Mouse (Mus musculus) megakaryocyte, embryonic 14.5 days (primary cell): Measurements from ENCODE around the gene Dus4l. TPM values are rescaled to one million over a fixed set of nuclear protein-coding genes. Genes with fewer than 3 reads are reported as not detected.
"Not testable (repeated sequence)": the region's sequence is repeated elsewhere in the genome, so short reads cannot be mapped to it uniquely, and the experiment has no call there.

ENCODE experiments used
- H3K27me3 ChIP-seq: replicated peaks from 2 replicates; pipeline ENCODE3; 2012; ENCODE audit warnings: inconsistent platforms
- H3K36me3 ChIP-seq: replicated peaks from 2 replicates; pipeline ENCODE3; 2012; ENCODE audit warnings: low read length, inconsistent platforms, mixed read lengths
- H3K4me1 ChIP-seq: 2 replicates; pipeline ENCODE4 v1.6.1; 2012; ENCODE audit warnings: inconsistent platforms
- H3K4me3 ChIP-seq: replicated peaks from 2 replicates; pipeline ENCODE3; 2012; ENCODE audit warnings: moderate library complexity, mild to moderate bottlenecking, inconsistent platforms
- H3K9me3 ChIP-seq: 2 replicates; pipeline ENCODE4 v1.6.1; 2012; ENCODE audit warnings: inconsistent platforms
- FLI1 ChIP-seq: IDR thresholded peaks from 2 replicates; pipeline ENCODE4 v1.6.1; 2012; ENCODE audit warnings: low read length, inconsistent platforms, mixed read lengths
- GATA1 ChIP-seq: IDR thresholded peaks from 3 replicates; pipeline ENCODE4 v1.6.1; 2012; ENCODE audit warnings: mixed read lengths, low read length, inconsistent platforms, borderline replicate concordance
- polyA plus RNA-seq: library from polyadenylated mRNA; stranded (reverse); fragments of >175 nt; gene quantifications from 2 replicates; pipeline ENCODE4 v1.2.3, GENCODE M21; 2012; ENCODE audit warnings: low replicate concordance; ENCODE audit not compliant: insufficient read depth

The Dus4l gene
- polyA plus RNA-seq, 1 experiment, result 7.9 TPM

GRCm38 (mm10) chr12:31654965-31655477, 395 bp upstream of the Dus4l start:
- peaks cover 14% of the 10 kb centered on the region for H3K36me3 ChIP-seq
- no peak for TF ChIP-seq FLI1
- no peak for TF ChIP-seq GATA1
- H3K4me3 ChIP-seq, result peak overlapping the region; percentile 93
- no peaks in the 10 kb centered on the region for H3K27me3 ChIP-seq
- no peaks in the 10 kb centered on the region for H3K9me3 ChIP-seq
- peaks cover 35% of the 10 kb centered on the region for H3K4me1 ChIP-seq

- no peak for TF ChIP-seq GATA1
- no peak for TF ChIP-seq FLI1
- no peaks in the 10 kb centered on the region for H3K9me3 ChIP-seq
- peaks cover 21% of the 10 kb centered on the region for H3K36me3 ChIP-seq
- peak overlapping the region; percentile 93 for H3K4me3 ChIP-seq
- no peaks in the 10 kb centered on the region for H3K27me3 ChIP-seq
- H3K4me1 ChIP-seq, result peaks cover 29% of the 10 kb centered on the region
These were observed 1.0 kb downstream of the Dus4l start for GRCm38 (mm10) chr12:31653611-31654010.

GRCm38 (mm10) chr12:31635240-31635607, 19.4 kb downstream of the Dus4l start:
- TF ChIP-seq GATA1 (no peak), FLI1 (no peak)
- no peaks in the 10 kb centered on the region for H3K27me3 ChIP-seq
- peaks cover 24% of the 10 kb centered on the region for H3K36me3 ChIP-seq
- H3K4me1 ChIP-seq, result peaks cover 54% of the 10 kb centered on the region
- peak overlapping the region; percentile 94 for H3K4me3 ChIP-seq
- H3K9me3 ChIP-seq, result no peaks in the 10 kb centered on the region

GRCm38 (mm10) chr12:31634343-31635239, 20.0 kb downstream of the Dus4l start, which contains the start of gene Bcap29:
Gene Bcap29, minus strand, starts transcription at chr12:31634658.
- no peaks in the 10 kb centered on the region for H3K27me3 ChIP-seq
- no peaks in the 10 kb centered on the region for H3K9me3 ChIP-seq
- H3K36me3 ChIP-seq, result peaks cover 28% of the 10 kb centered on the region
- H3K4me3 ChIP-seq, result peak within 1 kb of the TSS; percentile 94
- H3K4me1 ChIP-seq, result peaks cover 61% of the 10 kb centered on the region
- TF ChIP-seq GATA1 (no peak), FLI1 (no peak)

- Histone ChIP-seq H3K4me1 (peaks cover 56% of the 10 kb centered on the region), H3K36me3 (peaks cover 30% of the 10 kb centered on the region), H3K9me3 (no peaks in the 10 kb centered on the region), H3K27me3 (no peaks in the 10 kb centered on the region), H3K4me3 (peak overlapping the region; percentile 94)
- TF ChIP-seq FLI1 (no peak), GATA1 (no peak)
These were observed 20.7 kb downstream of the Dus4l start for GRCm38 (mm10) chr12:31633970-31634342.

GRCm38 (mm10) chr12:31628396-31628795, 26.2 kb downstream of the Dus4l start:
- Histone ChIP-seq H3K36me3 (peaks cover 84% of the 10 kb centered on the region), H3K4me1 (peaks cover 32% of the 10 kb centered on the region)
- H3K9me3 ChIP-seq, H3K27me3 ChIP-seq, H3K4me3 ChIP-seq: not testable (repeated sequence)

GRCm38 (mm10) chr12:31625016-31625415, 29.6 kb downstream of the Dus4l start:
- TF ChIP-seq GATA1 (no peak), FLI1 (no peak)
- H3K4me1 ChIP-seq, result peaks cover 5% of the 10 kb centered on the region
- no peaks in the 10 kb centered on the region for H3K27me3 ChIP-seq
- no peaks in the 10 kb centered on the region for H3K9me3 ChIP-seq
- no peak overlapping the region for H3K4me3 ChIP-seq
- peaks cover 97% of the 10 kb centered on the region for H3K36me3 ChIP-seq

GRCm38 (mm10) chr12:31620106-31620505, 34.5 kb downstream of the Dus4l start:
- no peaks in the 10 kb centered on the region; the same call in 1 of the 2 replicates for H3K4me1 ChIP-seq
- no peaks in the 10 kb centered on the region for H3K9me3 ChIP-seq
- no peak for TF ChIP-seq GATA1
- no peak for TF ChIP-seq FLI1
- no peak overlapping the region for H3K4me3 ChIP-seq
- peaks cover 96% of the 10 kb centered on the region for H3K36me3 ChIP-seq
- no peaks in the 10 kb centered on the region for H3K27me3 ChIP-seq

- Histone ChIP-seq H3K4me1 (peaks cover 3% of the 10 kb centered on the region; the same call in 1 of the 2 replicates), H3K27me3 (no peaks in the 10 kb centered on the region), H3K36me3 (peaks cover 87% of the 10 kb centered on the region), H3K4me3 (no peak overlapping the region), H3K9me3 (no peaks in the 10 kb centered on the region)
- TF ChIP-seq FLI1, result no peak
- no peak for TF ChIP-seq GATA1
These were observed 41.3 kb downstream of the Dus4l start for GRCm38 (mm10) chr12:31613353-31613752.

GRCm38 (mm10) chr12:31608138-31608537, 46.5 kb downstream of the Dus4l start:
- no peaks in the 10 kb centered on the region for H3K9me3 ChIP-seq
- peaks cover 77% of the 10 kb centered on the region for H3K36me3 ChIP-seq
- no peak overlapping the region for H3K4me3 ChIP-seq
- H3K4me1 ChIP-seq, result no peaks in the 10 kb centered on the region
- no peaks in the 10 kb centered on the region for H3K27me3 ChIP-seq
- TF ChIP-seq FLI1 (no peak), GATA1 (no peak)

GRCm38 (mm10) chr12:31604894-31605293, 49.7 kb downstream of the Dus4l start:
- no peaks in the 10 kb centered on the region for H3K9me3 ChIP-seq
- H3K4me1 ChIP-seq, result no peaks in the 10 kb centered on the region
- no peak overlapping the region for H3K4me3 ChIP-seq
- no peak for TF ChIP-seq GATA1
- no peaks in the 10 kb centered on the region for H3K27me3 ChIP-seq
- H3K36me3 ChIP-seq, result peaks cover 76% of the 10 kb centered on the region
